Mouse (Mus musculus): ENCODE measurements at regions not wholly inside any gene's neighbourhood (a gene's known extent, or its start where the extent isn't known, plus 50 kb on each side); places are given as distances from the start of the nearest gene placed in this dataset.
"Not testable (repeated sequence)": the region's sequence is repeated elsewhere in the genome, so short reads cannot be mapped to it uniquely, and the experiment has no call there.

DNA sequence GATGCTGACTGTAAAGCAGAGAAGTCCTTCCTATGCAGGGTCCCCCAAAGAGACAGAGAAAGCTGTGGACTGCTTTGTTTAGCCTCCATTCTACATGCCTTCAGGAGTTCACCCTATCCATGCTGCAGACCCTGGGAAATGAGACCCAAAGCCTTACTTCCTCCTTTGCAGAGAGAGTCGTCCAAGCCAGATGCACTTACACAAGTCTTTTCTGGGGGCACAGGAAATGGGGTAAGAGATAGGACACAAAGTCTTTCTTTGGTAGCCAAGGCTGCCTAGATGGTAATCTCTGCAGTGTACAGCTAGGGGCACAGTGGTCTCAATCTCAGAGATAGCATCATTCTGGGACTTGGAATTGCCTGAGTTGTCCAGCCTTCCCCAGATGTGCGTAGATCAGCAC is 448.1 kb upstream of the Smim15 start:
- DNase-seq (ENCODE audit: low spot score in 2 of 2), result no peak

DNA sequence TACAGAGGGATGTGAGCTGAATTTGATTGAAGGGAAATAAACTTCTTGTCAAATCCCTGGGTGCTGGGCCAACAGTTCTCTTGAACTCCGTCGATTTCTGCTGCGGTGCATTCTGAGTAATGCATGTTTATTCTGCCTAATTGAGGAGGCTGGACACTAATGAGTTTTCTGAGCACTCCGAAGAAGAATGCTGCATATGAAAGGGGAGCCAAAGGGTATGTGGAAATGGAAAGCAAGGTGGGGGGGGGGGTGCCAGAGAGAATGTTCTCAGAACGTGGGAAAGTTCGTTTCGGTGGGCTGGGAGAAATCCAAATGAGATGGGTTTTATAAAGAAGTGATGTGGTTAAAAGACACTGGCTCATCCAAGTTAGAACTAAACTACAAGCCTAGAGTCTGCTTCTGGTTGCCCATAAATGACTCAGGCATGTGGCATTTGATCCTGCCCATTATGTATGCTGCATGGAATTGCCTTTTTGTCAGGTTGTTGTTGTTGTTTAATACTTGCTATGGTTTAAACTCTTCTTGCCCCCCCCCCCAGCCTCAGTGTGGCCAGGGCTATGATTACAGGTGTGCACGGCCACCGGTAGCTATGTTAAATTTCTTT is 455.7 kb upstream of the Smim15 start:
- DNase-seq (ENCODE audit: low spot score in 2 of 2), result no peak

DNA sequence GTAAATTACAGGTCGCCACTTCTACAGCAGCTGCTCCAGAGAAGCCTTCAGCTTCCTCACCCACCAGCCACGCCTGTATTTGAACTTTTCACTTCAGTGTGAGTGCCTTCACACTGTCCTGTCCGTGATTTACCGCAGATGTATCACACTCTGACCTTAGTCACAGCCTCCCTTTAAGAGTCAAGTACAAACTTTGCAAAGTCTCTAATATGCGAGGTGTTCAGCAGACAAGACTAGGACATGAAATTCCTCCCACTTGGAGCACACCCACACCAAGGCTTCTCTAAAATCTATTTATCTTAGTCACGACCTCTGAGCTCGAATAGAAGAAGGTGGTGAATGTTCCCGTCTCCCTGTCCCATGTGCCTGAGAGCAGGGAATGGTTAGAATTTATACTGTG is 456.6 kb upstream of the Smim15 start:
- no peak for DNase-seq (ENCODE audit: low spot score in 2 of 2)

DNA sequence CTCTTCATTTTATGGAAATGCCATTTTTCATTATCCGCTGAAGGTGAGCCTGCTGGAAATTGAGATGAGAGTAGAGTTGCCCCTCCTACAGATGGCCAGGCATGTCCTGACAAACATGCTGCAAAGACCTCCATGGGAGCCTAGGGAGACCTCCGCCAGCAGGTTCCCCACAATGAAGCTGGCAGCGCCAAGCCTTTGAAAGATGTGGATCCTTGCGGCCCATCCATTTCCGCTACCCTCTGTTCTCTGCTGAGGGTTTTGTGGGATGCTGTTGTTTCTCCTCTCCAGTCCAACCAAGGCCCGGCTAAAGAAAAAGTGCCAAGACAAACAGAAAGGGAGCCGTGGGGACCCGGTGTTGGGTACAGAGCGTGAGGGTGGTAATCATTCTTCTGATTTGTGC is 458.3 kb upstream of the Smim15 start:
- DNase-seq (ENCODE audit: low spot score in 2 of 2), result no peak

DNA sequence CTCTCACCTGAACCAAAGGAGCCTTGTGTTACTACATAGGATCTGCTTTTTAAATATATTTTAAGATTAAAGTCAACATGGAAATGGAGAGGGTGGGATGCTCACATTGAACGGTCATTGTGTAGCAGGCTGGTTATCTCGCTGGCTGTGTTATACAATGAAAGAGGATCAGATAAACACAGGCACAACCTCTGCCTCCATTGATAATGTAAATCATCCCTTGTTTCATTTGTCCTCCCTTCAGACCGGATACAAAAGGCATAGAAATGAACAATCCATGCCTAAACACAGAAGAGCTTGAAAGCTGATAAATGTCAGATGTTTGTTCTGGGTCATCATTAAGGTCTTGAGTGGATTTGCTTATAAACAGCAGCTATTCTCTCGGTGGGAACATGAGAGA is 458.9 kb upstream of the Smim15 start:
- no peak for DNase-seq (ENCODE audit: low spot score in 2 of 2)

DNA sequence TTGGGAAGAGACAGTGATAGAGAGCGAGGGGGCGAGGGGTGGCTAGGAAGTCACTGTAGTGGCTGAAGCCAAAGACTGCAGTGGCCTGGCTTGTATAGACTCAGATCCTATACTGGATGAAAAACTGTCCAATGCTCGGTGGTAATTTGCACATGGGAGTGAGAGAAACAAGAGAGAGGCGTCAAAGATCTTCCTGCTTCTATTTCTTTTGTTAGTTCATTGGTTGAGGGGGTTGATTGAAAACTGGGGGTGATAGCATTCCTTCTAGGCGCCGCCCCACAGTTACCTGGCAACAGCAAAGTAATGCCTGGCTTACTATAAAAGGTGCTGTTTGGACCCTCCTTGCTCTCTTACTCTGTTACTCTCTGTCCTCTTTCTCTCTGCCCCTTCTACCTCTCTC is 465.3 kb upstream of the Smim15 start:
- DNase-seq (ENCODE audit: low spot score in 2 of 2), result no peak

DNA sequence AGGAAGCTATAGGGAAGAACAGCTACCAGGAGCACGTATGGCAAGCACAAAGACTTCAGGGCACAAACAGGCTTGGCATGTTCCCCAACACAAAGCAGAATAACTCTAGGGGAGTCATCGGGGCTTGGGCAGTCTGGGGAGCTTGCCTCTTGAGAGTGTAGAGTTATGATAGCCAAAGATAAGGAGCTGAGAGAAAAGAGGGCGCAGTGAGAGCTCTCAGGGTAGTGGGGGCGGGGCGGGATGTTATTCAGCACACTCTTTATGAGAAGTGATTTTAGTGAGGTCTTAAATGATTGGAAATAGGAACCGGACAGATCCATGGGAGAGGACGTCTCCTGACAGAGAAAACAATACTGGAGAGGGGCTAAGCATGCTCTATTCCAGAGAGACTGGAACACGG is 466.4 kb upstream of the Smim15 start:
- no peak for DNase-seq (ENCODE audit: low spot score in 2 of 2)

DNA sequence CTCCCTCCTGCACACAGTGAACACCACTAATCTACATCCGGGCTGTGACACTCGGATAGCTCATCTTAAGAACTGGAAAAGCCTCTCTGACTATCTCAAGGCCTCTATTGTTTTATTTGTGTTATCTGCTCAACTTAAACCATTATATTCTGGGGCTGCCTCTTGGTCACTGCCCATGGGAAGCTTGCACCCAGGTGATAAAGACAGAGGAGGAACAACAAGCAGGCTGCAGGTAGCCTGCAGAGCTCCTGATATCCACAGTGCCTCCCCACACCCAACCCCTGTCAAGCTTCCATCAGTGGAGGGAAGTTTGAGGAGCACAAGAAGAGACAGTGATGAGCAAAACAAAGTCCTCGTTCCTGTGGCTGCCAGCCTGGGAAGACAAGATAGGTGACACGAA is 467.0 kb upstream of the Smim15 start:
- DNase-seq (ENCODE audit: low spot score in 2 of 2), result no peak

DNA sequence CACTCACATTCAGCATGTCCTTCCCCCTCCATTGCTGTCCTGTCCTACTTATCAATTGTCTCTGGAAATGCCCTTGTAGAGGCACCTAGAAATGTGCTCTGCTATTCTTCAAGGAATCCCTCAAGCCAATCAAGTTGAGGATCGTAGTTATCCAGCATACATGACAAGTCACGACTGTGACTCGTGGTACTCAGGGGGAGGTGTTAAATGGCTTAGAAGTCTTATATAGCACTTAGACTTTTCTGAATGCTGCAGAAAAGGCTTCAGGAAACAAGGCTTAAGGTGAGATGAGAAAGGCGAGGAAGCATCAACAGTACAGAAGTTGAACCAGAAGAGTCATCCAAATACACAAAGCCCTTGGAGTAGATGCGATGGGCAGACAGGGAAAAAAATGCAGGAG is 467.5 kb upstream of the Smim15 start:
- DNase-seq (ENCODE audit: low spot score in 2 of 2), result no peak

DNA sequence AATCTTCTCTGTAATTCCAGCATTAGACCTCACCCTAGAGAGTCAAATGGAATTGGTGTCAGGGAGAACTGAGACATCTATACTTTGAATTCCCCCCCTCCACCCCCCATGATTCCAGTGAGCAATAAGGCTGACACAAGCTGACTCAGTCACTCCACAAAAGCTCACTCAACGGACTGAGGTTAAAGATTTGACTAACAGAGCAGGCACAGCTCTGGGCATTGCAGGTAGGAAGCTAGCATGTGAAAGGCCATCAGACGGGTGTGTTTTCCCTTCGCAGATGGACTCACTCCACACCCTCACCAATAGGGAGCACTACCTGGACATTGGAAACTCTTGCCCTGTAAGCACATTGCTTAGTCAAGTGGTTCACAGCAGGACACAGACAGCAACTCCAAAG is 469.2 kb upstream of the Smim15 start:
- DNase-seq (ENCODE audit: low spot score in 2 of 2), result no peak

DNA sequence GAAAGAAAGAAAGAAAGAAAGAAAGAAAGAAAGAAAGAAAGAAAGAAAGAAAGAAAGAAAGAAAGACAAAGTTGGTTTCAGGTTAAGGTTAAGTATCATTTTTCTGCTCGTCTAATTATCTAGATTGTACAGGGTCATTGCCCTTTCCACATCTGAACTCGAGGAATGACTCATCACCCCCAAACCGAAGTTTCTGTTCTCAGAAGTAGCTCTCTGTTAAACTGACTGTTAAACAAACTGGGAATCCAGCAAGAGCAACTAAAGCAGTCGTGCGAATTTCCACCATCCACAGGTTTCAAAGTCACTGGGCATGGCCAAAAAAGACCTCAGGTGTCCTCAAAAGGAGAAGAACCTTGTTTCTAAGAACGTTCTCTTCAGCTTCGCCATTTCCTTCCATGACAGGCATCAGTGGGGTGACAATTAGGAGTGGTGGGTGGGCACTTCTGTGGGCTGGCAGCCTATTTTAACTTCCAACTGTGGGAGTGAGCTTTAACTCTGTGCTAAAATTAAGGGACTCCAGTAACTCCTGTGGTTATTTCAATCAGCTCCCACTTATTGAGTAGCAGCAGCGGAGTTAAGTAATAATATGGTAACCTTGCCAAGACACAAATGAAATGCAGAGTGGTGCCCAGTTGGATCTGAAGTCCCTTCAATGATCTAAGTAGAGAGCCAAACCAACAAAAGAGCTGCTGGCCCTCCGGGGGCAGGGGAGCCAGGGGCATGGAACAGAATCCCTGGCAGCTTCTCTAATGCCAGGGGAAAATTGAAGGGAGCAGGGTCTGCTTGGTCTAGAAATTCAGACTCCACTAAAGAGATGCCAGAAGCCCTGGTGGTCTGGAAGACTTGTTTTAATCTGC is 470.5 kb upstream of the Smim15 start:
- peak in 1 of 2 experiments; percentile 16 for DNase-seq (ENCODE audit: low spot score in 2 of 2)

DNA sequence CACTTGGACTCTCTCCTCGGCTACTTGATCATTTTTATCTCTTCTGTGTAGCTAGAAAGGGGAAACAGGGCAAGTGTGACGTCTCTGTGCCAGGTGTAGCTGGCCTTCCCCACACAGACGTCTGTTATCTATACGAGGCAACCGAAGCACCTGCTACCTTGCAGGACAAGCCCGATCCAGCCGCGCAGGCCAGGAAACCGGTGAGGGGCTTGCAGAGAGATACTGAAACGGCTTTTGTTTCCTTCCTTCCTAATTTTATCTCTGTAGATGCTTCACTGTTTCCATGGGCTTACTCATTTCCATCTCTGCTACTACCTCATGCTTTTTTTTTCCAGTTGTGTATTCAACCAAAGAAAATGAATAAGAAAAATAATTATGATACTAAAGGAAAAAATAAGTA is 472.7 kb upstream of the Smim15 start:
- no peak for DNase-seq (ENCODE audit: low spot score in 2 of 2)

DNA sequence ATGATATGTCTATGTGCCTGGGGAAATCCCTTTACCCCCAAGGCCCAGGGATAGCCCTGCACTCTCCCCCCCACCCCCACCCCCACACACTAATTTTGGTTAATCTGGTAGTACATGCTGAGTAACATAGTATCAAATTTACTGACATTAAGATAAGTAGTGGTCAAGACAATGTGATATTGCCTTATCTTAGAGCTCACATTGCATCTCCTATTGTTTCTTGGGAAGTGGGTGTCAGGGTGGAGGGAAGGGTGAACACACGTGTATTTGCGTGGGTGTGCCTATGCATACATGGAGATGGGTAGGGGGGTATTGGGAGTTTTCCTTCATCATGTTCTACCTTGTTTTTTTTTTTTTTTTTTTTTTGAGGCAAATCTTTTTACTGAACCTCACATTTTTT is 474.8 kb upstream of the Smim15 start:
- DNase-seq (ENCODE audit: low spot score in 2 of 2), result no peak

DNA sequence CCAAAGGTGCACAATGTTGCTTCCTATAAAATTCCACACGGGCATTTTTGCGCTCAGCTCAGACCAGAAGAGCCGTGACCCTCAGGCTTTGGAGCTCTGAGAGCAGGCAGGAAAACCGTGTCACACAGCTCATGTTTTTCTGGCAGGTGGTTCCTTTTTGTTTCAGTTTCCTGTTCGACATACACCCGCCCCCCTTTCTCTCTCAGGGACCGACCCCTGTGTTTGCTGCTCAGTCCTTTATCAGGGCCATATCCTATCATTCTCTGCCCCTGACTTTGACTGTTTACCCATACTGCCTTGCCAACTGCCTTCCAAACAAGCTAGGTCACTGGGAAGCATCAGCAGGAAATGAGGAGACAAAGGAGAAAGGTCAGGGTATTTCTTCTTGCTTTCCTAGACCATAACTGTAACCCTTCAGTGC is 475.5 kb upstream of the Smim15 start:
- no peak for DNase-seq (ENCODE audit: low spot score in 2 of 2)

DNA sequence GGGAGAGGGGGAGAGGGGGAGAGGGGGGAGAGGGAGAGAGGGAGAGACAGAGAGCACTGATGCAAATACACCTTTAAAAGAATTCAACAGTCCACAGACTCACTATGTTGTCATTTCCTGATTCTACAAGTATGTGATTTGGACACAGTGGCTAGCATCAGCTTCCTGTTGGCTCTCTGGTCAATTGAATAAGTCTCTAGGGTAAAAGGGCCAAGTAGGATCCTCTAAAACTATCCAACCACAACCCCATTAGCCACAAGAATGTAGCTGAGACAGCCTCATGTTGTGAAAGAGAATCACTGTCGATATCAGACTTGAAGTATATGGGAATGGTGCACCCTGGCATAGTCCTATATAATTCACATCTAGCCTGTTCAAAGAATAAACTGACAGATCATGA is 481.8 kb upstream of the Smim15 start:
- DNase-seq (ENCODE audit: low spot score in 2 of 2), result no peak

DNA sequence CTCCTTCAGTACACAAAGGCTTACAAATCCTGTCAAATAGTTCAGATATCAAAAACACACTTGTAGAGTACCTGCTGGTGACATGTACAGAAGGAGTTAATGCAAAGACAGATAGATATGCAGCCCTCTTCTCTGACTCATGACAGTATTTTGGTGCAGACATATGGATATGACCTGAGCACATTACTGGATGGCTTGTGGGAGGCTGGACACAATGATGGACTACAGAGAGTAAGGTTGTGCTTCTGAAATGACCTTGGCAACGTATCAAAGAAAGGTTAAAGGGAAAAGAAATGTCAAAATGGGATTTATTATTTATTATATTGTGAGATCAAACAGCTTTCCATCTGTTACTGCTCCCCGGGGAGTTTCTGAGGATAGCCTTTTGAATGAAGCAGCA is 482.7 kb upstream of the Smim15 start:
- no peak for DNase-seq (ENCODE audit: low spot score in 2 of 2)

DNA sequence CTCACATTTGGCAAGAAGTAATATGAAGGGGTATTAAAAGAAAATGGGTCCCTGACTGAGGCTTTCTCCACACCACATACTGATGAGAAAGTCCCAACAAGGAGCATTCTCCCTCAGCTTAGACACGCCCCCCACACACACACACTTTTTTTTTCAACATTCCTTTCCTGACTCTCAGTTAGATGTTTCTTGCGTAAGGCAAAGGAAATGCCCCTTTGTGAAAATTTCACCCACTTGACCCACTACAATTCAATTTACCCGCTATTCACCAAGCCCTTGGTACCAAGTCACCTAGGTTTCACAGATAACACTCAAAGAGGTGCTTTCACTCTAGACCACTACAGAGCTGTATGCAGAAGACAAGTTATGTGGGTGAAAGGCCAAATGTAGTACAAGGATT is 488.3 kb upstream of the Smim15 start:
- no peak for DNase-seq (ENCODE audit: low spot score in 2 of 2)

DNA sequence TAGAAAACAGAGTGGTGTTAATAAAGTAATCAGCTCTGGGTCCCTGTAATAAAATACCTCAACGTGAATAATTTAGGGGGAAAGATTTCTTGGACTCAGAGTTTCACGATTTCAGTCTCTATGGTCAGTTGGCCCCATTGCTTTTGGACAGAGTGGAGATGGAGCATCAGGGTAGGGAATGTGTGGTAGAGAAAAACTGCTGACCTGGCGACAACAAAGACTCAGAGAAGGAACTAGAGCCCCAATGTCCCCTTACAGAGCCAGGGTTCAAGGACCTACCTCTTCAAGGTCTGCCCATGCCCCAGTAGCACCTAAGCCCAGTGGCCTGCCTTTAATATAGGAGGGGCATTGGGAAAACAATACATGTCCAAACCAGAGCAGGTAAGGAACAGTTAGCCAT is 490.2 kb upstream of the Smim15 start:
- DNase-seq (ENCODE audit: low spot score in 2 of 2), result no peak

DNA sequence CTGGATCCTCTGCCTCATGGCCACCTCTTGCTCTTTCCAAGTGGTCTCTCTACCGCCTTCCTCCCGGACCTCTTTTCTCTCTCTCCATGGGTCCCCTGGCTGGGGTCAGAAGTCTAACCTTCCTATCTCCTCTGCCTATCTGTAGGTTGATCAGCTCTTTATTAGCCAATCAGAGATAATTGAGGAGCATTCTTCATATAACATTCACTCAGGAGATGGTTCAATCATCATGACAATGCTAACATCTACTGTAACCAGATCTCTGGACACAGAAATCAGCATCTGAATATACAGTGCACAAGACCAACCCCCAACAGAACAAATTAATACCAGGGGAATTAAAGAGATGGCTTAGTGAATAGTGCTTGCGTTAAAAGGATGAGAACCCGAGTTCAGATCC is 492.1 kb upstream of the Smim15 start:
- no peak for DNase-seq (ENCODE audit: low spot score in 2 of 2)

DNA sequence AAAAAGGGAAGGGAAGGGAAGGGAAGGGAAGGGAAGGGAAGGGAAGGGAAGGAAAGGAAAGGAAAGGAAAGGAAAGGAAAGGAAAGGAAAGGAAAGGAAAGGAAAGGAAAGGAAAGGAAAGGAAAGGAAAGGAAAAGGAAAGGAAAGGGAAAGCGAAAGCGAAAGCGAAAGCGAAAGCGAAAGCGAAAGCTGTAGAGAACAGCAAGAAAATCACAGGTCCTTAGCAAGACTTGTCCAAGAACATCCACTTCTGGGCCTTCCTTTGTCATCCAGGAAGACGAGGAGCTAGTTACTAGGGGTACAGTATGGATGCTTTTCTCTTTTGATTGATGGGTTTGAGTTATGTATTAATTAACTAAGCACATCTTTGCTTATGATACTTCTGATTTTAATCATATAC is 494.3 kb upstream of the Smim15 start:
- not testable (repeated sequence) for DNase-seq (ENCODE audit: low spot score in 2 of 2)

DNA sequence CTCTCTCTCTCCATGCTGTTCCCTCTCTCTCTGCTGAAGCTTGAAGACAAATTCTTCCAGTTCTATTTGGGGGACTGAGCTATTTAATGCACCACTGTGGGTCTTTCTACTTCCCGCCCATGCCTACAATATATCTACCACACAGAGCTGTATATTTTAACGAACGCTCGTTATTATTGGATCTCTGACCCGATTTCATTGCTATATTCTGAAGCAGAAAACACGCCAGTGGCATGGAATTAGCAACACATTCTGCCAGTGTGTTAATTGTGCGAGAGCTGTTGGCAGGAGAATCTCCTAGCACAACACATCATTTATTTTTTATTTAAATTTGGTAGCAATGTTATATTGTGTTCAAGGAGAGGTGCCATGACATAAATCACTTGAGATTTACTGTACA is 497.2 kb upstream of the Smim15 start:
- peak in 1 of 2 experiments; percentile 19 for DNase-seq (ENCODE audit: low spot score in 2 of 2)

DNA sequence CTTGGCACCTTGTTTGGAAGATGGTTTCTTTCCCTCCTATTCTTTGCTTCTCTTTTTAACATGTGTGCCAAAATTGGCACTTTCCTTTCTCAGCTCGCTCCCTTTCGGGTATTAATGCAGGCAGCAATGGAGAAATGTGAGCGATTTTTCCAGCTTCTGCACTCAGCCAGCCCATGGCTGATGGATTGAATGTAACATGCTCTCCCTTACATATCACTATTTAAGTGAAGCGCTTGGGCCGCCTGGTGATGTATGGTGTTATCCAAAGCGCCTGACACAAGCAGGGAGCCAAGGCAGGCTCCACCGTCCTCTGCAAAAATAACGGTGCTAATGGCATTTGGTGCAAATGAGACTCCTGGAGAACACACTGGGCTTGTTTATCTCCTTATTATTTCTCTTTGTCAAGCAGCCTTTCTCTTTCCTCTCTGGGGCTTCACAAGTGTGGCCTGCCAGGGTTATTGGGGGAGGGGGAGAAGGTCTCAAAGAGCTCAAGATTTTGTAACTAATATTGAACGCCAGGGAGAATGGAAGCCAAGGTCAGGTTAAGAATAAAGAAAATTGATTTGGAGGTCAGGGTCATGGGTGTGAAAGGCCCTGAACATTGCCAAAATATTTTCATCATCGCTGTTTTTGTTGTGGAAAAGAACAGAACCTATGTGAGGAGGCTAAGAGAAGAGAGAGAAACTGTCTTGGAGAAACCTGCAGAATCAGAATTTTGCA is 497.9 kb upstream of the Smim15 start:
- DNase-seq (ENCODE audit: low spot score in 2 of 2), result no peak

DNA sequence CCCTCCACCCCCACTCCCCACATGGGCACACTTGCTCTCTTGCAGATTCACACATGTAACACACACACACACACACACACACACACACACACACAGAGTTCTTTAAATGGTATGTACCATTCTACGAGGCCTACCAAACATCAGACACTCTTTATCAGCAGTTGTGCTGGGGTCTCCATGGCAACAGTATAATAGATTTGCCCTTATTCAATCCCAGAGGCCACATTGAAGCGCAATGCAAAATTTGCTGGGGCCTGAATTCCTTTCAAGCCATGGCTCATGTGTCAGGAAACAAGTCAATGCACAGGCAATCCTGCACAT is 502.7 kb upstream of the Smim15 start:
- DNase-seq (ENCODE audit: low spot score in 2 of 2), result peak; percentile 25 to 54

Data from frontal cortex, postnatal 10 days (tissue).